Mouse (Mus musculus) bone marrow, adult 2 months (tissue): ENCODE results near the gene Cers5.

Experiments
- CTCF ChIP-seq: fragments of 200-500 bp; IDR thresholded peaks from 2 replicates; pipeline ENCODE4 v1.5.1; 2011; ENCODE audit warnings: low read length, control low read depth; ENCODE audit not compliant: control insufficient read depth, insufficient read depth
- POLR2A ChIP-seq: fragments of 200-500 bp; IDR thresholded peaks from 2 replicates; pipeline ENCODE4 v1.6.1; 2011; ENCODE audit warnings: low read depth, mild to moderate bottlenecking, control low read depth, low read length, borderline replicate concordance; ENCODE audit not compliant: control insufficient read depth

GRCm38 (mm10) chr15:99704881-99705280 is 67.8 kb downstream of the Cers5 start:
- no peak for TF ChIP-seq CTCF
- TF ChIP-seq POLR2A = no peak
